Mouse (Mus musculus) layer of hippocampus, postnatal 25 days (tissue): ENCODE measurements at regions not wholly inside any gene's neighbourhood (a gene's known extent, or its start where the extent isn't known, plus 50 kb on each side); places are given as distances from the start of the nearest gene placed in this dataset.

Source experiments
- DNase-seq, 2 experiments: peaks; one replicate each; pipeline ENCODE4 v3.0.0; 2022; ENCODE audit warnings: mixed read lengths in 2 of 2, low spot score in 1 of 2; ENCODE audit errors: extremely low spot score in 1 of 2

- DNase-seq, result no peak
Measured at GRCm38 (mm10) chr13:102326544-102326943, 366.8 kb upstream of the Cd180 start.

- no peak for DNase-seq
Measured at GRCm38 (mm10) chr13:102333667-102334066, 359.7 kb upstream of the Cd180 start.

GRCm38 (mm10) chr13:102334131-102334534 lies 359.2 kb upstream of the Cd180 start:
- peak; percentile 13 to 21 for DNase-seq

- DNase-seq, result no peak
Measured at GRCm38 (mm10) chr13:102343236-102343635, 350.1 kb upstream of the Cd180 start.

GRCm38 (mm10) chr13:102344606-102345269 lies 348.6 kb upstream of the Cd180 start:
- DNase-seq, result peak in 1 of 2 experiments; percentile 49

- DNase-seq, result no peak
Measured at GRCm38 (mm10) chr13:102349493-102349892, 343.9 kb upstream of the Cd180 start.

- peak in 1 of 2 experiments; percentile 16 for DNase-seq
Measured at GRCm38 (mm10) chr13:102352073-102352854, 341.1 kb upstream of the Cd180 start.

GRCm38 (mm10) chr13:102355569-102355968 lies 337.8 kb upstream of the Cd180 start:
- no peak for DNase-seq

- DNase-seq, result no peak
Measured at GRCm38 (mm10) chr13:102372451-102373082, 320.8 kb upstream of the Cd180 start.

GRCm38 (mm10) chr13:102380667-102381066 lies 312.7 kb upstream of the Cd180 start:
- DNase-seq, result no peak

- DNase-seq, result no peak
Measured at GRCm38 (mm10) chr13:102391911-102392310, 301.4 kb upstream of the Cd180 start.

GRCm38 (mm10) chr13:102392868-102393661 lies 300.3 kb upstream of the Cd180 start:
- no peak for DNase-seq

- DNase-seq, result no peak
Measured at GRCm38 (mm10) chr13:102393662-102393970, 299.7 kb upstream of the Cd180 start.

GRCm38 (mm10) chr13:102394057-102394456 lies 299.3 kb upstream of the Cd180 start:
- DNase-seq, result no peak

GRCm38 (mm10) chr13:102397411-102397810 lies 295.9 kb upstream of the Cd180 start:
- DNase-seq, result no peak

GRCm38 (mm10) chr13:102411840-102412239 lies 281.5 kb upstream of the Cd180 start:
- DNase-seq, result no peak

GRCm38 (mm10) chr13:102434372-102434954 lies 258.9 kb upstream of the Cd180 start:
- DNase-seq, result no peak

- no peak for DNase-seq
Measured at GRCm38 (mm10) chr13:102442676-102443075, 250.7 kb upstream of the Cd180 start.

- DNase-seq, result no peak
Measured at GRCm38 (mm10) chr13:102447310-102447709, 246.0 kb upstream of the Cd180 start.

- DNase-seq, result no peak
Measured at GRCm38 (mm10) chr13:102449416-102450121, 243.8 kb upstream of the Cd180 start.
